Mouse (Mus musculus) heart, postnatal 0 days (tissue): ENCODE results near the gene Mgrn1.

ENCODE experiments used
- CTCF ChIP-seq: IDR thresholded peaks from 2 replicates; pipeline ENCODE4 v1.5.1; 2016; ENCODE audit warnings: antibody characterized with exemption, control low read depth, low read depth
- EP300 ChIP-seq: IDR thresholded peaks from 2 replicates; pipeline ENCODE4 v1.6.1; 2016; ENCODE audit warnings: antibody characterized with exemption, low read depth

DNA sequence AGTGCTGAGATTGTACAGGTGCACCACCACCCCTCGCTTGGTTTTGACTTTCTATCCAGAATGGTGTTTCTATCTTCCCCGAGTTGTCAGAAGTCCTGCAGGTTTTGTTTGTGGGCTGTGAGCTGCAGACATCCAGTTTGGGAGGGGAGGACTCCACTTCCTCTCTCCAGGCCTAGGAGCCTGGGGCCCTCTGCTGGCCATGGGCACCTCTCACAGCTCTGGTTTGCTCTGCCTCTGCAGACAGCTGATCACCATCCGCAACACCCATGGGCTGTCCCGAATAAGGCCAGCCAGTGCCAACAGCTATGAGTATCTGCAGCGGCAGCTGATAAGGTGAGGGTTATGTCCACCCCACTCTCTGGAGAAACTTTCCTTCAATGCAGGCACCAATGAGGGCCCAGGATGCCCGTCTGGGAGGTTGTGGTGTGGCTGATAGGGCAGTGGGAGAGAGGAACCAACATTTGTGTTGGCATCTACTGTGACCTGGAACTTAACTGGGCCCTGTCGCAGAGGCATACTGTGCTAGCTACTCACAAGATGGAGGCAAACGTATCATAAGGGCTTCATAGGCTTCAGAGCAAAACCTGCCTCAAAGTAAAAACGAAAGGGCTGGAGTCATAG, 23.1 kb upstream of the Mgrn1 start:
- TF ChIP-seq CTCF (peak; percentile 93), EP300 (no peak)
